8 mouse cellular contexts compared by ENCODE assay signal in the genomic region with DNA sequence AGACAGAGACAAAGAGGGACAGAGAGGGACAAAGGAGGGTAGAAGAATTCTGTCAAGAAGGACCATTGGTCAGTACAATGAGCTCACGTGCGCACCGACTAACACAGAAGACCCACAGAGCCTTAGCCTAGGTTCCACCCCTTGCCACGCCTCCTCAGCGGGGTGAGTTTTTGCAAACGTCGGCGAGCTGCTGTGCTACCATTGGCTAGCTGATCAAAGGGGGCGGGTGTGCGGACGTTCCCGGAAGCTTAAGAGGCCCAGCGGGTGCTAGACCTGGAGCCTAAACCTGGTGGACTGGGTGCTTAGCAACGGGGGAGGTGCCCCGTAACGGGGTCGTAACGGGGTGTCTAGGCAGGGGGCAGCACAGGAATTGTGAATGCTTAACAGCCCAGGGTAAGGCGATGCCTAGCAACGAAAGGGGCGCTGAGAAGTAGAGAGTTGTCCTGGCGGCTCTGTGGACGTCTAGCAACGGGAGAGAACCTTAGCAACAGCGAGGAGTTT. TPM values are rescaled to one million over a fixed set of nuclear protein-coding genes. Genes with fewer than 3 reads are reported as not detected.
DNase-seq lines count a peak whose midpoint lies in the region; ATAC-seq and TF ChIP-seq lines count a peak whose summit lies in the region.

Coq8b (plus strand) TSS at position 243 of the 501 bp plus-strand sequence.

- H3K4me2 ChIP-seq in forebrain, embryonic 13.5 days, result peak within 1 kb of the TSS; percentile 81
- peak within 1 kb of the TSS; percentile 68 for H3K4me2 ChIP-seq in liver, postnatal 0 days (ENCODE audit: low read depth, low read length)
- H3K4me2 ChIP-seq in neural tube, embryonic 14.5 days (ENCODE audit: low read depth, low read length), result peak within 1 kb of the TSS; percentile 62

- no peaks in the 10 kb centered on the region for H3K36me3 ChIP-seq in ES-Bruce4 (ENCODE audit: control insufficient read depth, insufficient read depth, low read length, poor library complexity, severe bottlenecking)
- H3K36me3 ChIP-seq in forebrain, embryonic 13.5 days (ENCODE audit: poor library complexity, severe bottlenecking), result 0 out of 2 replicates have a peak, but pooled peaks cover 7% of the 10 kb centered on the region
- no peaks in the 10 kb centered on the region for H3K36me3 ChIP-seq in liver, postnatal 0 days (replicated peaks; ENCODE audit: insufficient read depth, low read length)
- H3K36me3 ChIP-seq in neural tube, embryonic 14.5 days (ENCODE audit: control insufficient read depth, insufficient read depth, low read length), result no peaks in the 10 kb centered on the region

- peak; percentile 52 for TF ChIP-seq CTCF in ES-Bruce4 (IDR thresholded peaks at IDR 0.05; ENCODE audit: low read depth, low read length)
- peak; percentile 28; the same call in 1 of the 2 replicates for TF ChIP-seq CTCF in liver, postnatal 0 days (IDR thresholded peaks at IDR 0.05; ENCODE audit: low read depth)

- H3K27ac ChIP-seq in ES-Bruce4 (ENCODE audit: insufficient read depth, low read length), result no peak within 1 kb of the TSS
- H3K27ac ChIP-seq in forebrain, embryonic 13.5 days, result peak within 1 kb of the TSS; percentile 80
- peak within 1 kb of the TSS; percentile 58; the same call in 1 of the 2 replicates for H3K27ac ChIP-seq in liver, postnatal 0 days (ENCODE audit: low read depth)
- peak within 1 kb of the TSS; percentile 77 for H3K27ac ChIP-seq in neural tube, embryonic 14.5 days (ENCODE audit: low read depth, low read length)

- ATAC-seq in cerebellum, adult (ENCODE audit: insufficient number of reproducible peaks, low FRiP score, low TSS enrichment), result peak; percentile 89
- peak; percentile 94 for ATAC-seq in forebrain, embryonic 13.5 days
- peak; percentile 81 for ATAC-seq in liver, postnatal 0 days
- ATAC-seq in neural tube, embryonic 14.5 days (ENCODE audit: low read depth), result peak; percentile 91

- H3K4me1 ChIP-seq in ES-Bruce4 (ENCODE audit: control insufficient read depth, insufficient read depth, low read length), result peaks cover 2% of the 10 kb centered on the region
- peaks cover 24% of the 10 kb centered on the region for H3K4me1 ChIP-seq in forebrain, embryonic 13.5 days
- peaks cover 9% of the 10 kb centered on the region for H3K4me1 ChIP-seq in liver, postnatal 0 days (ENCODE audit: insufficient read depth)
- H3K4me1 ChIP-seq in neural tube, embryonic 14.5 days (ENCODE audit: control insufficient read depth, insufficient read depth, low read length), result peaks cover 14% of the 10 kb centered on the region; the same call in 1 of the 2 replicates

- intact Hi-C loops in heart, postnatal 10 days (cut with DNase I), result no loop called here

- H3K9ac ChIP-seq in ES-Bruce4 (ENCODE audit: low read depth, poor library complexity, severe bottlenecking), result peak within 1 kb of the TSS; percentile 32; the same call in 1 of the 2 replicates
- peak within 1 kb of the TSS; percentile 66 for H3K9ac ChIP-seq in forebrain, embryonic 13.5 days
- peak within 1 kb of the TSS; percentile 59 for H3K9ac ChIP-seq in liver, postnatal 0 days (replicated peaks)
- peak within 1 kb of the TSS; percentile 56 for H3K9ac ChIP-seq in neural tube, embryonic 14.5 days (replicated peaks; ENCODE audit: low read depth, low read length)

- TF ChIP-seq EP300 in ES-Bruce4 (IDR thresholded peaks at IDR 0.05; ENCODE audit: insufficient read depth, low read depth, low read length), result no peak
- TF ChIP-seq EP300 in liver, postnatal 0 days (IDR thresholded peaks at IDR 0.05; ENCODE audit: low read depth), result no peak

- under 1% methylated on average over 25 of the region's 25 CpGs for WGBS in forebrain, embryonic 13.5 days
- under 1% methylated on average over 25 of the region's 25 CpGs for WGBS in large intestine, adult 2 months
- WGBS in liver, postnatal 0 days (ENCODE audit: insufficient replicate concordance), result under 1% methylated on average over 25 of the region's 25 CpGs
- under 1% methylated on average over 25 of the region's 25 CpGs for WGBS in neural tube, embryonic 14.5 days

- peak within 1 kb of the TSS; percentile 51 for H3K4me3 ChIP-seq in ES-Bruce4 (ENCODE audit: low read depth, low read length)
- H3K4me3 ChIP-seq in forebrain, embryonic 13.5 days, result peak within 1 kb of the TSS; percentile 62
- peak within 1 kb of the TSS; percentile 66 for H3K4me3 ChIP-seq in liver, postnatal 0 days (ENCODE audit: low read depth, low read length)
- H3K4me3 ChIP-seq in neural tube, embryonic 14.5 days (ENCODE audit: low read depth, low read length), result peak within 1 kb of the TSS; percentile 53

- DNase-seq in heart, postnatal 10 days, result peak; percentile 95 to 96
- DNase-seq in large intestine, adult 2 months (ENCODE audit: low read depth, low spot score), result peak; percentile 96
- peak; percentile 95 for DNase-seq in liver, postnatal 0 days
- DNase-seq in testis, postnatal 10 days (ENCODE audit: low spot score), result peak; percentile 96

- H3K27me3 ChIP-seq in ES-Bruce4 (ENCODE audit: control insufficient read depth, insufficient read depth, low read length, poor library complexity, severe bottlenecking), result no peaks in the 10 kb centered on the region
- H3K27me3 ChIP-seq in forebrain, embryonic 13.5 days, result no peaks in the 10 kb centered on the region
- H3K27me3 ChIP-seq in liver, postnatal 0 days (ENCODE audit: insufficient read depth, low read length), result no peaks in the 10 kb centered on the region
- H3K27me3 ChIP-seq in neural tube, embryonic 14.5 days (ENCODE audit: control insufficient read depth, insufficient read depth, low read length), result no peaks in the 10 kb centered on the region

- no peaks in the 10 kb centered on the region for H3K9me3 ChIP-seq in ES-Bruce4 (replicated peaks; ENCODE audit: control insufficient read depth, insufficient read depth, low read length, poor library complexity, severe bottlenecking)
- H3K9me3 ChIP-seq in forebrain, embryonic 13.5 days (replicated peaks), result no peaks in the 10 kb centered on the region
- H3K9me3 ChIP-seq in liver, postnatal 0 days (ENCODE audit: low read length), result no peaks in the 10 kb centered on the region
- H3K9me3 ChIP-seq in neural tube, embryonic 14.5 days (ENCODE audit: control insufficient read depth, low read length), result no peaks in the 10 kb centered on the region

- no peak for TF ChIP-seq POLR2A in ES-Bruce4 (IDR thresholded peaks at IDR 0.05; ENCODE audit: insufficient read depth, low read length)

RNA-seq across cellular contexts. Expression of gene Coq8b, which starts in this region (rescaled TPM):
- 7.8 and 10.9 TPM in 2 replicates for polyA plus RNA-seq in ES-Bruce4 (2011; ENCODE audit: insufficient read depth, insufficient read length, low read depth, missing spikeins)
- polyA plus RNA-seq in forebrain, embryonic 13.5 days (2015; fragmentation: Nextera tagmentation; extraction: Ambion mirVana), result 22.3 and 25.5 TPM in 2 replicates
- 10 to 100 TPM; 12.8 TPM for total RNA-seq in heart, postnatal 10 days (2021)
- 31.9 and 34.1 TPM in 2 replicates for polyA plus RNA-seq in large intestine, adult 2 months (2012; rRNA removed)
- polyA plus RNA-seq in liver, postnatal 0 days (2015; fragmentation: Nextera tagmentation; extraction: Ambion mirVana), result 20.1 and 23.5 TPM in 2 replicates
- polyA plus RNA-seq in neural tube, embryonic 14.5 days (2014; fragmentation: Nextera tagmentation; extraction: Ambion mirVana), result 16.7 and 20.9 TPM in 2 replicates
